Mouse (Mus musculus) neutrophil, adult 5-6 weeks (primary cell): ENCODE data around the gene Calhm6. TPM values are rescaled to one million over a fixed set of nuclear protein-coding genes. Genes with fewer than 3 reads are reported as not detected.
A peak's percentile ranks its signal among the peaks of the same experiment; 100 is the strongest.

Source experiments
- ATAC-seq: fragments of 151-379, 151-347 bp; 2 replicates; pipeline ENCODE4 v1.8.0; 2017; ENCODE audit warnings: mild to moderate bottlenecking, moderate TSS enrichment; ENCODE audit not compliant: insufficient number of reproducible peaks, poor library complexity, low FRiP score, severe bottlenecking; ENCODE audit errors: extremely low read depth
- total RNA-seq: library from RNA; stranded (forward); fragments of 200-1000 nt; gene quantifications from 2 replicates; pipeline ENCODE4 v1.2.3, GENCODE M21; 2017

Gene Calhm6
- 7.3 and 7.6 TPM in 2 replicates for total RNA-seq

- ATAC-seq, result peak; percentile 64
Measured at GRCm38 (mm10) chr10:34127392-34128378, at the start of gene Calhm6. Calhm6 (minus strand) TSS chr10:34127984.

- no peak for ATAC-seq
Measured at GRCm38 (mm10) chr10:34175870-34176606, 48.3 kb upstream of the Calhm6 start.

GRCm38 (mm10) chr10:34172663-34173282 is 45.0 kb upstream of the Calhm6 start:
- ATAC-seq, result no peak

GRCm38 (mm10) chr10:34171660-34172059 is 43.9 kb upstream of the Calhm6 start:
- peak; percentile 53; the same call in 1 of the 2 replicates for ATAC-seq

- peak; percentile 68; the same call in 1 of the 2 replicates for ATAC-seq
Measured at GRCm38 (mm10) chr10:34171191-34171590, 43.4 kb upstream of the Calhm6 start.

- ATAC-seq, result no peak
Measured at GRCm38 (mm10) chr10:34166971-34167370, 39.2 kb upstream of the Calhm6 start.

GRCm38 (mm10) chr10:34155796-34156554 is 28.2 kb upstream of the Calhm6 start:
- no peak for ATAC-seq

GRCm38 (mm10) chr10:34151827-34152226 is 24.0 kb upstream of the Calhm6 start:
- ATAC-seq, result 0 out of 2 replicates have a peak, but pooled peaks have one; percentile 36

GRCm38 (mm10) chr10:34150454-34150853 is 22.7 kb upstream of the Calhm6 start:
- ATAC-seq, result no peak

GRCm38 (mm10) chr10:34149772-34150171 is 22.0 kb upstream of the Calhm6 start:
- ATAC-seq, result no peak

GRCm38 (mm10) chr10:34141693-34142092 is 13.9 kb upstream of the Calhm6 start:
- ATAC-seq, result no peak

GRCm38 (mm10) chr10:34139768-34140167 is 12.0 kb upstream of the Calhm6 start:
- ATAC-seq, result no peak

GRCm38 (mm10) chr10:34138027-34138426 is 10.2 kb upstream of the Calhm6 start:
- no peak for ATAC-seq

GRCm38 (mm10) chr10:34136432-34136831 is 8.6 kb upstream of the Calhm6 start:
- no peak for ATAC-seq

- peak; percentile 58; the same call in 1 of the 2 replicates for ATAC-seq
Measured at GRCm38 (mm10) chr10:34131356-34131755, 3.6 kb upstream of the Calhm6 start.

- no peak for ATAC-seq
Measured at GRCm38 (mm10) chr10:34128391-34128790, 607 bp upstream of the Calhm6 start.

GRCm38 (mm10) chr10:34118421-34118820 is 9.4 kb downstream of the Calhm6 start:
- ATAC-seq, result no peak

GRCm38 (mm10) chr10:34117770-34118169 is 10.0 kb downstream of the Calhm6 start:
- no peak for ATAC-seq

GRCm38 (mm10) chr10:34117131-34117530 is 10.7 kb downstream of the Calhm6 start:
- no peak for ATAC-seq
